Mouse (Mus musculus): ENCODE data around the gene Setd3. TPM values are rescaled to one million over a fixed set of nuclear protein-coding genes. Genes with fewer than 3 reads are reported as not detected.
"Not testable (repeated sequence)": the region's sequence is repeated elsewhere in the genome, so short reads cannot be mapped to it uniquely, and the experiment has no call there.

Gene Setd3
- polyA plus RNA-seq, 1 experiment from 2014 or later, result 53.2 TPM

DNA sequence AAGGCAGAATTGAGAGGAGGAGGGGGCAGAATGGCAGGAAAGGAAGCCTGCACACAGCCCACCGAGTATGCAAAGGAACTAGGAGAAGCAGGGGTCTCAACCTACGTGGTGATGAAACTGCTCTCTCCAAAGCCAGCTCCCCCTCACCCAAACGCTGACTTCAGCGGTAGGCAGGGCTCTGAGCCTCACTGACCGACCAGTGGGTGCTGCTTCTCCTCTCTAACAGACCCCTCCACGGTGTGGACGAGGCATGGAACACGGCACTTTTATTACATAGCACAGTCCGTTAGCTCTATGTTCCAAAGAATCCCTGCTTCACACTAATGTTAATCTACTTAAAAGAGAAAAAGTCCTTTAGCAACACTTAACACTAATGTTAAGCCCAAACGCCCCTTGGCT, 60.6 kb downstream of the Setd3 start:
- no peak overlapping the region for H3K9ac ChIP-seq (ENCODE audit: low read depth, low read length)
- no peaks in the 10 kb centered on the region for H3K27me3 ChIP-seq (ENCODE audit: control insufficient read depth, insufficient read depth, low read depth, low read length)
- no peak for ATAC-seq (ENCODE audit: low read depth)
- H3K9me3 ChIP-seq (replicated peaks; ENCODE audit: control insufficient read depth, low read length), result no peaks in the 10 kb centered on the region
- H3K4me3 ChIP-seq (ENCODE audit: low read depth, low read length), result no peak overlapping the region
- no peak overlapping the region for H3K4me2 ChIP-seq (ENCODE audit: low read depth, low read length)
- H3K27ac ChIP-seq (ENCODE audit: low read length), result no peak overlapping the region
- peaks cover 5% of the 10 kb centered on the region for H3K36me3 ChIP-seq (ENCODE audit: control insufficient read depth, insufficient read depth)
- 76% methylated on average over 10 of the region's 10 CpGs for WGBS (ENCODE audit: insufficient replicate concordance)
- H3K4me1 ChIP-seq (ENCODE audit: control insufficient read depth, low read depth, low read length), result no peaks in the 10 kb centered on the region

DNA sequence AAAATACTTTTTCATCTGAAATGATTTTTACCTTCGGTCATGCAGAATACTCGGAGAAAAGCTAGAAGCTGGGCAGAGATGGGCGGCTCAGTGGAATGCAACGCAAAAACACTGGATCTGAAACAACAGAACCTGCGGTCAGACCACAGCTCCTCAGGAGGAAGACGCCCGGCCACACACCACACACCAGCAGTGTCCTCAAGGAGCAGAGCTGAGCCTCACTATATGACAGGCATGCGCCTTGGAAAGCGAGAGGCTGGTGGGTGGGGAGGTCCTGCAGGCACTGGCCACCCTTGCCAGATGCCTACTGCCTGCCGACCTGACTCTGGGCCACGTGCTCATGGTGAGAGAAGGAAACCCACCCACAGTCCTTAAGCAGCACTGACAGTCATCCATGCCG, 67.9 kb downstream of the Setd3 start:
- ATAC-seq (ENCODE audit: low read depth), result no peak
- 80% methylated on average over 12 of the region's 12 CpGs for WGBS (ENCODE audit: insufficient replicate concordance)

DNA sequence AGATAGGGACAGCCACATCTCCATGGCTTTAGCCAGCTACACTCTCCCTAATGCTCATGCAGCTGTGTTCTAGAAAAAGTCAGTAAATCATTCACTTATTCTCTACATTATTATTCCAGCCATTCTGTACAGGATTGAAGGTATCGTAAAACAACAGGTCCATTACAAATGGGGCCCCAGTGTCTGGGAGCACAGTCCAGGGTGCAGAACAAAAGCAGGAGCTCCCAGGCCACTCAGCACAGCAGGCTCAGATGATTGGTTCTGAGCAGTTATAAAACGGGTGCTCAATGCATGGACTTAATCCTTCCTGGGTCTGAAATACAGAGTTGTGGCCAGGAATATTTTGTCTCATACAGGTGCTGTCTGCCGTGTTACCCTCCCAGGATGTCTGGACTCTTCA, 68.4 kb downstream of the Setd3 start:
- Histone ChIP-seq H3K4me1 (ENCODE audit: control insufficient read depth, low read depth, low read length) (no peaks in the 10 kb centered on the region), H3K27me3 (ENCODE audit: control insufficient read depth, insufficient read depth, low read depth, low read length) (no peaks in the 10 kb centered on the region), H3K9ac (ENCODE audit: low read depth, low read length) (no peak overlapping the region), H3K27ac (ENCODE audit: low read length) (no peak overlapping the region), H3K36me3 (ENCODE audit: control insufficient read depth, insufficient read depth) (peaks cover 5% of the 10 kb centered on the region), H3K9me3 (replicated peaks; ENCODE audit: control insufficient read depth, low read length) (no peaks in the 10 kb centered on the region), H3K4me2 (ENCODE audit: low read depth, low read length) (no peak overlapping the region), H3K4me3 (ENCODE audit: low read depth, low read length) (no peak overlapping the region)
- no peak for ATAC-seq (ENCODE audit: low read depth)
- WGBS (ENCODE audit: insufficient replicate concordance), result 79% methylated on average over 3 of the region's 3 CpGs

More for the DNA sequence above, 67.9 kb downstream of the Setd3 start:
- H3K9me3 ChIP-seq (replicated peaks; ENCODE audit: control insufficient read depth, low read length), result no peaks in the 10 kb centered on the region
- H3K4me3 ChIP-seq (ENCODE audit: low read depth, low read length), result no peak overlapping the region
- no peaks in the 10 kb centered on the region for H3K27me3 ChIP-seq (ENCODE audit: control insufficient read depth, insufficient read depth, low read depth, low read length)
- H3K9ac ChIP-seq (ENCODE audit: low read depth, low read length), result no peak overlapping the region
- H3K36me3 ChIP-seq (ENCODE audit: control insufficient read depth, insufficient read depth), result peaks cover 5% of the 10 kb centered on the region
- H3K27ac ChIP-seq (ENCODE audit: low read length), result no peak overlapping the region
- no peaks in the 10 kb centered on the region for H3K4me1 ChIP-seq (ENCODE audit: control insufficient read depth, low read depth, low read length)
- H3K4me2 ChIP-seq (ENCODE audit: low read depth, low read length), result no peak overlapping the region

DNA sequence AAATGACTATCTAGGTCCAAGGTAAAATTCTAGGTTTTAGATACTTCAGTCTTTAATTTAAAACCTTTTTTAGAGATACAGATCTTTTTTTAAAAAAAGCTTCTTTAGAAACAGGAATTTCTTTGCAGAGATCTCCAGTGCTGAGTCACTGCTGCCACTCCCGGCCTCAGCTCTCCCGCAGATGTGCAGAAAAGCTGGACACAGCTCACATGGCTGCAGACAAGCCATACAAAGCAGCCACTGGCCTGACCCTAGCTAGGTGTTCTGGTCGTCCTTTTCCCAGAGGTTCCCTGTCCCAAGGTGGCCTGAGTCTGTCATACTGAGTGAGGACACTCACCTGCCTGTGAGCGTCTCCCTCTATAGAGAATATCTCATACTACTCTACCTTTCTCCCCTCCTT, 69.4 kb downstream of the Setd3 start:
- WGBS (ENCODE audit: insufficient replicate concordance), result 63% methylated on average over 4 of the region's 4 CpGs
- no peak overlapping the region for H3K27ac ChIP-seq (ENCODE audit: low read length)
- no peak overlapping the region for H3K4me2 ChIP-seq (ENCODE audit: low read depth, low read length)
- no peaks in the 10 kb centered on the region for H3K4me1 ChIP-seq (ENCODE audit: control insufficient read depth, low read depth, low read length)
- no peak for ATAC-seq (ENCODE audit: low read depth)
- H3K9me3 ChIP-seq (replicated peaks; ENCODE audit: control insufficient read depth, low read length), result no peaks in the 10 kb centered on the region
- peaks cover 5% of the 10 kb centered on the region for H3K36me3 ChIP-seq (ENCODE audit: control insufficient read depth, insufficient read depth)
- H3K4me3 ChIP-seq (ENCODE audit: low read depth, low read length), result no peak overlapping the region
- no peaks in the 10 kb centered on the region for H3K27me3 ChIP-seq (ENCODE audit: control insufficient read depth, insufficient read depth, low read depth, low read length)
- H3K9ac ChIP-seq (ENCODE audit: low read depth, low read length), result no peak overlapping the region

DNA sequence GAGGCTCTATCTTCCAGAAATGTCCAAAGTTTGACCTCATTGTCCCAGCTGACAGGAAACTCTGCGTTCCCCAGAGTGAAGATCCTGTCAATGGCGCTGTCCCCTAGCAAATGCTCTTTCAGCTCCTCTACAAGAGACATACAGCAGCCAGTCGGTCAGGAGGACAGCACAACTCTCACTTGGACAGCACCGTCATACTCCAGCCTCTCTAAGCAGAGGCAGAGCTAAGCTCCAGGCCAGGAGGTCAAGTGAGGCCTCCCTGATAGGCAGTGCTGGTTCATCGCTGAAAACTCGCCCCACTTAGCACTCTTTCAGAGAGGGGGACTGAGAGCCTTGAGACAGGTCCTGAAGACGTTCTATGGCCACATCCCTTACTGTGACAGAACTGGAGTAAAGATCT, 70.5 kb downstream of the Setd3 start:
- ATAC-seq (ENCODE audit: low read depth); H3K9ac ChIP-seq (ENCODE audit: low read depth, low read length); H3K4me3 ChIP-seq (ENCODE audit: low read depth, low read length); H3K27me3 ChIP-seq (ENCODE audit: control insufficient read depth, insufficient read depth, low read depth, low read length); H3K9me3 ChIP-seq (replicated peaks; ENCODE audit: control insufficient read depth, low read length); H3K4me1 ChIP-seq (ENCODE audit: control insufficient read depth, low read depth, low read length); H3K27ac ChIP-seq (ENCODE audit: low read length); H3K4me2 ChIP-seq (ENCODE audit: low read depth, low read length); H3K36me3 ChIP-seq (ENCODE audit: control insufficient read depth, insufficient read depth): not testable (repeated sequence)
- 77% methylated on average over 7 of the region's 7 CpGs for WGBS (ENCODE audit: insufficient replicate concordance)

DNA sequence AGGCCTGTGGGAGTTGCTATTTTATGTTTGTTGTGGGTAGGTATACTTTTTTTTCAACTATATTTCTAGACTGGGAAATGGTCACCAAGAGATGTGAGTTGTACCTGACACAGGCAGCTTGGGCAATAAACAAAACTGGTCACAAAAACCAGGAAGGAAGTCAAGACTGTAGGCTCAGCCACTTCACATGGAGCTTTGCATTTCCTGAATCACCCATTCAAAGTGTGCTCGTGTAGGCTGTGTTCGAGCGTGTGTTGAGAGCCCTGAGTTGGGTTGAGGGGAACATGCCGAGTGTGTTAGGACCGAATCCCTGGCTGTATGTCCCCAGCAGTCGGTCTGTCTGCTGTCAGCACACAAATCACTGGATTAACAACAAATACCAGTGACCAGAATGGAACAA, 75.8 kb downstream of the Setd3 start:
- Histone ChIP-seq H3K4me2 (ENCODE audit: low read depth, low read length) (no peak overlapping the region), H3K4me3 (ENCODE audit: low read depth, low read length) (no peak overlapping the region), H3K9me3 (replicated peaks; ENCODE audit: control insufficient read depth, low read length) (no peaks in the 10 kb centered on the region), H3K27me3 (ENCODE audit: control insufficient read depth, insufficient read depth, low read depth, low read length) (no peaks in the 10 kb centered on the region), H3K27ac (ENCODE audit: low read length) (no peak overlapping the region), H3K36me3 (ENCODE audit: control insufficient read depth, insufficient read depth) (no peaks in the 10 kb centered on the region), H3K9ac (ENCODE audit: low read depth, low read length) (no peak overlapping the region), H3K4me1 (ENCODE audit: control insufficient read depth, low read depth, low read length) (no peaks in the 10 kb centered on the region)
- no peak for ATAC-seq (ENCODE audit: low read depth)
- WGBS (ENCODE audit: insufficient replicate concordance), result 18% methylated on average over 6 of the region's 6 CpGs

DNA sequence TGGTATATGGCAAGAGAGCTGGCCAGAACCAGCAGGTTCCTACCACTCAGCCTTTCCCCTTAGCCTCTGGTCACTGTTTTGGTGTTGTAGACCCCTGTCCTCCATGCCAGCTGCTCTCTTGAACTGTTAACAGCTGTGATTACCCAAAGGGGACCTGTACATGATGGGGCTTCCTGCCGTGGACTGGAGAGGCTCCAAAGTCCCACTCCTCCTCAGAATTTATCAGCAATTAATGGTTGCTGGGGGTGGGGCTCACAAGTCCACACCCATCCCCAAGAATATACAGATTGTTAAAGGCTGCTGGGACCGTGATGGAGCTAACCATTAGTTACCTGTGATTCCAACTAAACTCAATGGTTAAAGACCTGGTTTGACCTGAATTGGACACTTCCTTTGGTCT, 77.0 kb downstream of the Setd3 start:
- 51% methylated on average over 2 of the region's 2 CpGs for WGBS (ENCODE audit: insufficient replicate concordance)
- Histone ChIP-seq H3K36me3 (ENCODE audit: control insufficient read depth, insufficient read depth) (no peaks in the 10 kb centered on the region), H3K9ac (ENCODE audit: low read depth, low read length) (no peak overlapping the region), H3K27me3 (ENCODE audit: control insufficient read depth, insufficient read depth, low read depth, low read length) (no peaks in the 10 kb centered on the region), H3K9me3 (replicated peaks; ENCODE audit: control insufficient read depth, low read length) (no peaks in the 10 kb centered on the region), H3K4me3 (ENCODE audit: low read depth, low read length) (no peak overlapping the region), H3K4me2 (ENCODE audit: low read depth, low read length) (no peak overlapping the region), H3K4me1 (ENCODE audit: control insufficient read depth, low read depth, low read length) (no peaks in the 10 kb centered on the region), H3K27ac (ENCODE audit: low read length) (no peak overlapping the region)
- ATAC-seq (ENCODE audit: low read depth), result no peak

DNA sequence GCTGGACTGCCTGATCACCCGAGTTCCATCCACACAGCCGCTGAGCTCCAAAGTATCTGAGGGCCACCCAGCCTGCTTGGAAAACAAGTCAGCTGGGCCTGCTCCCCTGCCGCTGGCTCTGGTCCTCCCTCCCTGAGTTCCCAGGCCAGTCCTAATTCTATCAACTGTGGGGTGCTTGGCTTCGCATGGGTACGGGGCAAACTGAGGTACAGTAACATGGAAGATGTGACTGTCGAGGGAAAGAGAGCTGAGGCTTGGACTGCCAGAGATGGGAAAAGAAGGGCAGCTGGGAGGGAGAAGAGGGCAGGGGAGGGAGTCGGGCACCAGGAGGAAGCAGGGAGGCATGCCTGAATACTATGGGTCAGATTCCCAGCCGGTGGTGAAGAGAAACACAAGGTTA, 78.9 kb downstream of the Setd3 start:
- H3K27me3 ChIP-seq (ENCODE audit: control insufficient read depth, insufficient read depth, low read depth, low read length), result no peaks in the 10 kb centered on the region
- no peaks in the 10 kb centered on the region for H3K4me1 ChIP-seq (ENCODE audit: control insufficient read depth, low read depth, low read length)
- H3K9ac ChIP-seq (ENCODE audit: low read depth, low read length), result no peak overlapping the region
- no peaks in the 10 kb centered on the region for H3K9me3 ChIP-seq (replicated peaks; ENCODE audit: control insufficient read depth, low read length)
- no peak overlapping the region for H3K27ac ChIP-seq (ENCODE audit: low read length)
- no peak for ATAC-seq (ENCODE audit: low read depth)
- no peak overlapping the region for H3K4me2 ChIP-seq (ENCODE audit: low read depth, low read length)
- H3K4me3 ChIP-seq (ENCODE audit: low read depth, low read length), result no peak overlapping the region
- 65% methylated on average over 8 of the region's 8 CpGs for WGBS (ENCODE audit: insufficient replicate concordance)
- H3K36me3 ChIP-seq (ENCODE audit: control insufficient read depth, insufficient read depth), result no peaks in the 10 kb centered on the region

DNA sequence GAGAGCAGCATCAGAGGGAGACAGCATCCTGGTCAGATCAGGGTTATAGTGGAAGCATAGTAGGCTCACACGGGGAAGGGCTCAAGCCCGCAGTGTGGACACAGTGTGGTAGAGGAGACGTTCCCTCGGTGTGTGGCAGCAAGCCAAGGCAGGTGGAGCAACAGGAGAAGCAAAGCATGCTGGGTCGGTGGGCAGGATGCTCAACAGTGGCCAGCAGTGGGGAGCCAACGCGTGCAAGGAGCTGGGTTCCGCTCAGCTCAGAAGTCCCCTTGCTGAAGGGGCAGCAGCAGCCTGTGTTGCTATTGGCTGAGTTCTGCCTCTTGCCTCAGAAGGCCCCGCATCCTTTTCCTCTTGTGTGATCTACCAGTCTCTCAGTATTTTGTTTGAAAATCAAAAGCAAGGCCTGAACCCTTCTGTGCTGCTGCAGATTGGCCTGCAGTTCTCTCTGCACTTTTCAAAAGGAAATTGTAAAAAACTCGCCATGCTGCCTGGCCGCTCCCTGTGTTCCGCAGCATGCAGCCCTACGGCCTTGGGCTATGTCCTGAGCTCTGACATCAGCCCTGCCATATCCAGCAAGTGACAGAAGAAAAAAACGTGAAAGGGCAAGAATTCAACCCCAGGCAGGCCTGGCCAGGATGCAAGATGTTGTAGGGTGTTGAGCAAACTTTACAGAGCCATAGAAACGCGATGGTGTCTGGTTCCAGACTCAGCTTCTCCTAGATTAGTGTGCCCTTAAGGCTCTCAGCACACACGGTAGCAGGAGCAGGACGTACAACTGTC, 80.7 kb downstream of the Setd3 start:
- Histone ChIP-seq H3K36me3 (ENCODE audit: control insufficient read depth, insufficient read depth) (no peaks in the 10 kb centered on the region), H3K27me3 (ENCODE audit: control insufficient read depth, insufficient read depth, low read depth, low read length) (no peaks in the 10 kb centered on the region), H3K9me3 (replicated peaks; ENCODE audit: control insufficient read depth, low read length) (no peaks in the 10 kb centered on the region), H3K4me2 (ENCODE audit: low read depth, low read length) (no peak overlapping the region), H3K27ac (ENCODE audit: low read length) (no peak overlapping the region), H3K9ac (ENCODE audit: low read depth, low read length) (no peak overlapping the region), H3K4me1 (ENCODE audit: control insufficient read depth, low read depth, low read length) (no peaks in the 10 kb centered on the region), H3K4me3 (ENCODE audit: low read depth, low read length) (no peak overlapping the region)
- ATAC-seq (ENCODE audit: low read depth), result no peak
- WGBS (ENCODE audit: insufficient replicate concordance), result 59% methylated on average over 18 of the region's 18 CpGs
